Mouse (Mus musculus) adrenal gland, adult 18-20 months (tissue): ENCODE results near the gene D2hgdh. TPM values are rescaled to one million over a fixed set of nuclear protein-coding genes. Genes with fewer than 3 reads are reported as not detected.

Source experiments
- DNase-seq, 2 experiments: peaks; one replicate each; pipeline ENCODE4 v3.0.0; 2021 to 2022; ENCODE audit warnings: low spot score in 2 of 2
- long read RNA-seq, 2 experiments: library from polyadenylated mRNA; stranded (forward); transcript quantifications; one replicate each; pipeline ENCODE4 v2.0.0; 2021
- total RNA-seq, 2 experiments: library from RNA; stranded (reverse); gene quantifications; 1 replicate in 1 of 2; 2 replicates in 1 of 2; pipeline ENCODE4 v1.2.3; 2021

The D2hgdh gene
- total RNA-seq = 10 to 100 TPM; 50.8 to 68.1 TPM
- long read RNA-seq, experiment 1, transcript D2hgdh-201 (10 exons, 3,232 nt) = major isoform, 17 of 63 reads
- long read RNA-seq, experiment 1, transcript D2hgdh-202 (10 exons, 3,459 nt) = minor isoform, 7 of 63 reads
- long read RNA-seq, experiment 1, partial matches to known transcripts = 2 of 63 reads
- long read RNA-seq, experiment 1, other reads (novel, unspliced or antisense) = 37 of 63 reads
- long read RNA-seq, experiment 2, transcript D2hgdh-201 (10 exons, 3,232 nt) = major isoform, 10 of 37 reads
- long read RNA-seq, experiment 2, partial matches to known transcripts = 4 of 37 reads
- long read RNA-seq, experiment 2, other reads (novel, unspliced or antisense) = 22 of 37 reads

DNA sequence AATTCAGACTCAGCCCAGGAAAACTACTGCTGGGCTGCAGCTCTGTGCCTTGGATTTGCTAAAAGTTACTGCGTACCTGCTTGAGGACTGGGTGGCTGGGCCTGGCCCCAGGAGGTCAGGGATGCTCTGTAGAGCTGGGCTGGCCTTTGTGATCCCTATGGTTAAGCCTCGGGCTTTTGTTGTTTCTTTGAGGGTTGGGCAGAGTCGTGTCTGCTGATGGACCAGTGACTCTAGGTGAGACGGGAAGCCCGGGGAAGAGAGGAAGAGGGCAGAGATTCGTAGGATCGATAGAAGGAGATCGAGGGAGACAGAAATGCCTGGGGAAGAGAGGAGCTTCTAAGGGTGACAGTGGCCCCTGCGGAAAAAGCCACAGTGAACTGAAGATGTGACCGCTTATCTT, at the start of gene D2hgdh:
TSS of gene D2hgdh (plus strand) at position 301 of the 400 bp plus-strand sequence.
- DNase-seq = no peak

DNA sequence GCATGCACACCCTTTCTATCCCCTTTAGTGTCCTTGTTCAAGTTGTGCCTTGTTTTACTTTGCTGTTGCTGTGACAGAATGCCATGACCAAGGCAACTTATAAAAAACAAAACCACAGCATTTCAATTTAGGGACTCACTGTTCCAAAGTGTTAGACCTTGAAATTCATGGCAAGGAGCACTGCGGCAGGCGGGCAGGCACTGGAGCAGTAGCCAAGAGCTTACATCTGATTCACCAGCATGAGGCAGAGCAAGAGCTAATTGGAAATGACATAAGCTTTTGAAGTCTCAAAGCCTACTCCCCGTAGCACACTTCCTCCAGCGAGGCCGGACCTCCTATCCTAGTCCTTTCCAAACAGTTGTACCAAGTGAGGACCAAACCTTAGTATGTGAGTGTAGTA, 48.0 kb upstream of the D2hgdh start:
- no peak for DNase-seq

DNA sequence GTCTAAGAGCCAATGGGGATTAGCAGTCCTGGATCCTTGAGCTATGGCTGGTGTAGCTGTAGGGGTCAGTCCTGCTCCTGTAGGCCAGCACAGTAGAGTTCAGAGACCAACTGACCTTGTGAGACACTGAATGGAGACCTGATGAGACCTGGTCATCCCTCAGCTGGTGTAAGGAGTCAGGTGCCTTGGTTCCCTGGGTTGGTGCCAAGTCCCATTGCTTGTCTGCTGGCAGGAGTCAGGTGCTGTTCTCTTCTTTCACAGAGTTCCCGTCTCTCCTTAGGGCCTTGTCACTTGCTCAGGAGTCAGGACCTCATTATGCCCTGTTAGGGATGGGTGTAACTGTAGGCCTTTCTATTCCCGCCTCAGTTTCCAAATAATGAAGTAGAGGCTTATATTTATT, 37.8 kb upstream of the D2hgdh start:
- no peak for DNase-seq

DNA sequence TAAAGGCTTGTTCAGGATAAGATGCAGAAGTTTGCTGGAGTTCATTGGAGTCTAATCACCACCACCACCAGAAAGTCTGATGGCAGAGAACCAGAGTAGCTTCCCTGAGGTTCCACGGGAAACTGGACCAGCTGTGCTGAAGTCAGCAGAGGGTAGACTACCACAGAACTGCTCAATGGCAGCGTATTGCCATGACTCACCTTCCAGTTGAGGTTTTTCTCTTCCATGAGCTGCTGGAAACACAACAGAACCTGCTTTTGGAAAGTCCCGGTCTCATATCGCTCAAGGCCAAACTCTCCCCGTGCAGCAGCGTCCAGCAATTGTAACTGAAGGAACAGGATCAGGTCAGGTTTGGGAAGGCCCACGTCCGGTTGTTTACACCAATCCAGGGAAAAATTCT, 30.2 kb upstream of the D2hgdh start:
- no peak for DNase-seq

- peak in 1 of 2 experiments; percentile 15 for DNase-seq
Measured at GRCm38 (mm10) chr1:93795886-93796285, 28.8 kb upstream of the D2hgdh start.

GRCm38 (mm10) chr1:93800670-93801503, 23.8 kb upstream of the D2hgdh start:
- no peak for DNase-seq

DNA sequence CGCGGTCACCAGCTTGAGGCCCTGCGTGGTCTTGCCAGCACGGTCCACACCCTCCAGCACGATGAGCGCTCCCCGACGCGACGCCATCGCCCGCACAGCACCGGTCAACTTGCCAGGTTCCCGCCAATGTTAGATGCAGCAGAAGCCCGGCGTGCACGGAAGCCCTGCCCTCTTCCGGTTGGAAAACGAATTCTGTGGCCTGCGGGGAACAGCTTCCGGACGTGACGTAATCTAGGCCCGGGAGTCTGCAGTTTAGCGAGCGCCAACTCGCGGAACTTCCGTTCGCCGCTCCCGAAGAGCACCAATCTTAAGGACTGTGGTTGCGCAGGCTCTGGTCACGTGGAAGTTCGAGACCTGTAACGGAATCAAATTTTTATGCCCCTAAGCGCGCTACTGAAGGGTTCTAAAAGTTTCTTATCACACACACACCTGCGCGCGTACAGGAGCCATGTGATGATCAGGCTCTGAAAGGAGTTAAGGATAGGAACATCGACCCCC, 22.9 kb upstream of the D2hgdh start, which contains the start of gene Dtymk:
TSS of gene Dtymk (minus strand) at position 194 of the 498 bp plus-strand sequence.
- peak; percentile 80 to 82 for DNase-seq

- no peak for DNase-seq
Measured at GRCm38 (mm10) chr1:93802771-93803170, 21.9 kb upstream of the D2hgdh start.

DNA sequence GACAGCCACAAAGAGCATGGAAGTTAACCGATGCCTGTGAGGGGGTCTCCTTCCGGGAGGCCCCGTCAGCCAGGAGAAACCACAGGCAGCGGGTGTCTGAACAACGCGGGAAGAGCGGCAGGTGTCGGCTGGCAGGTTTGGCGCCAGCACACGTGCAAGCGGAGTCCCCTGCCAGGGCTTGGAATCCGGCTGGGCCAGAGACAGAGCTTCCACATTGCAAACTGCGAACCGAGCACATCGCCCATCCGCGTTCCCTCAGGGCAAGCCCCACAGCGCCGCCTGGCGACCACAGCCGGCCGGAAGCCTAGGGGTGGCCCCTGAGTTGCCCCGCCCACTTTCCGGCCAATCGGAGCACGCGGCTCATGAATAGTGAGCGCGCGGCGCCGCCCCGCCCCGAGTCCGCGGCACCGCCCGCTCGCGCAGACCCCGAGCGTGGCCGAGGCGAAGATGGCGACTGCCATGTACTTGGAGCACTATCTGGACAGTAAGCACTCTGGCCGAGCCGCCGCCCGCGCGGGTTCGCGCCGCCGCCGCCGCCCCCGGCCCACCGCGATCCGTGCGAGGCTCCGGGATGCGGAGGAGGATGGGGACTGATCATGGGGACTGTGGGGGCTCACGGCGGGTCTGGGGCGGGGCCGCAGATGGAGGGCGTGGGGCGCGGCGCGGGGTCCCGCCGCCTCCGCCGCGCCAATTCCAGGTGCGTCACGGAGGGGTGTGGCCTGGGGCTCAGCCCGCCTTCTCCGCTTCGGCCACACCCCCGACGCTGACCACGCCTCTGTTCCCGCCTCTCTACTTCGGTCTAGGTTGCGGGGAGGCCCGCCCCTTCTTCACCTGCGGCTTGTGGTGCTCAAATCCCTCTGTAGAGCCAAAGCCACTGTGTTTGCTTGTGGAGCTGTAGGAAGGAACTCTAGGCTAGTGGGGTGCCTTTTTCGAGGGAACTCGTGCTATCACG, 20.9 kb upstream of the D2hgdh start, which contains the start of gene Ing5:
TSS of gene Ing5 (plus strand) at position 410 of the 952 bp plus-strand sequence.
- DNase-seq = peak; percentile 100

DNA sequence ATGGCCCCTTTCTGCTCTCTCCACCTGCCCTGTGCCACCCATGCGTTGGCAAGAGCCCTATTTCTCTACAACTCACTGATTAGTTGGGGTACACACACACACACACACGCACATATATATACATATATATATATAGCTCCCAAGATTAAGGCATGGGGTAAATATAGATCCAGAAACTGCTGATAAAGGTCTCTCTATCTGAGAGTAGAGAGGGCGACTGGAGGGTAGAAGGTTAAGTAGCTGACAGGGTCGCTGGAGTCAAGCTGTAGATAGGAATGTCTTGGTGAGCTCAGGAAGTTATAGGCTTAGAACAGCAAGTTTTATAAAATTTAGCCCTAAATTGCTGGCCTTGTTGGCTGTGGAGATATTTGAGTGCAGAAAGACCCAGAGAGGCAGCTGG, 19.9 kb upstream of the D2hgdh start:
- DNase-seq = no peak

- DNase-seq = no peak
Measured at GRCm38 (mm10) chr1:93805221-93805951, 19.3 kb upstream of the D2hgdh start.

DNA sequence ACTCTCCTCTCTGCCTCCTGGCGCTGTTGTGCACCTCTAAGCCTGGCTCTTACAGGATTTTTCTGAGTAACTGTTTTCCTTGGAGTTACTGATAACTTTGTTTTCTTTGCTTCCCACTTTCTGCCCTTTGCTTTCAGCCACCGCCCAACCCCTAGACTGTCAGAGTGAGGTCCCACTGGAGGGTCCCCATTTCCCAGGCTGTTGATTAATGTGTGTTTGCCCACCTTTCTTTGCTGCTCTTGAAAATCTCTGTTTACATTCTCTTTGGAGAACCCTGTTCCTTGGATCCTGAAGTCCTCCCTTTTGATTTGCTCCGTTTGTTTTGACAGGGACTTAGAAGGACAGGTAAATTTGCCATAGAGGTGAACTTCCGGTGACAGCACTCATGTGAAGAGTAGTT, 15.8 kb upstream of the D2hgdh start:
- no peak for DNase-seq

DNA sequence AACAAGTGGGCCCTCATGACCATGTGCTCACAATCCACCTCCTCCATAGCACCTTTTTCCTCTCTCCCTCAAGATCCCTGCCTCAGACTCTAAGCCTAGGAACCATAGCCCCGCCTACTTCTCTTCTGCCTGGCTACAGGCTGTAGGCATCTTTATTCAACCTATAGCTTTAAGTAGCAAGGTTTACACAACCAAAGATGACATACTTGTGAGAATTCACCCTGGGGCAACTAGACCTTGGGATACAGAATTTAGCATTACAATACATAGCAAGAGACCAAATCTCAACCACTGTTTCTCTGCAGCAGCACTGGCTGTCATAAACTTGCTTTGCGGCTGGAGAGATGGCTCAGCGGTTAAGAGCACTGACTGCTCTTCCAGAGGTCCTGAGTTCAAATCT, 14.7 kb upstream of the D2hgdh start:
- DNase-seq = no peak

DNA sequence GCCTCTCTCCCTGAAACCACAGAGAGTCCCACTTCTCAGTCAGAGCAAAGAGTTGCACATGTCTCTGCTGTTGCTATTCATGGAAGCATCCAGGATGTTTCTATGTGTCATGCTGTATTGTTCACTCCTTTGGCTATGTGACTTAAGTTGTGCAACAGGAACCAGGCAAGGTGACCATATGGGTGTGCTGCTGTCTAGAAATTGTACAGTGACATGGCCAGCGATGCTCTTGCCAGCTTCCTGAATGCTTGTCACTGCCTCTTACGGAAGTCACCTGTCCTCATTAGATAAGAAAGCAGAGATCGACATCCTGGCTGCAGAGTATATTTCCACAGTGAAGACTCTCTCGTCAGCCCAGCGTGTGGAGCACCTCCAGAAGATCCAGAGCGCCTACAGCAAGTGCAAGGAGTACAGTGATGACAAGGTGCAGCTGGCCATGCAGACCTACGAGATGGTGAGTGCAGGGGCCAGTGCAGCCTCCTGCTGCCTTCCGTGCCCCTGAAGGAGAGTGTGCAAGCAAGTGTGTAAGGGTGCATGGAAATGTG, 13.1 kb upstream of the D2hgdh start:
- no peak for DNase-seq

DNA sequence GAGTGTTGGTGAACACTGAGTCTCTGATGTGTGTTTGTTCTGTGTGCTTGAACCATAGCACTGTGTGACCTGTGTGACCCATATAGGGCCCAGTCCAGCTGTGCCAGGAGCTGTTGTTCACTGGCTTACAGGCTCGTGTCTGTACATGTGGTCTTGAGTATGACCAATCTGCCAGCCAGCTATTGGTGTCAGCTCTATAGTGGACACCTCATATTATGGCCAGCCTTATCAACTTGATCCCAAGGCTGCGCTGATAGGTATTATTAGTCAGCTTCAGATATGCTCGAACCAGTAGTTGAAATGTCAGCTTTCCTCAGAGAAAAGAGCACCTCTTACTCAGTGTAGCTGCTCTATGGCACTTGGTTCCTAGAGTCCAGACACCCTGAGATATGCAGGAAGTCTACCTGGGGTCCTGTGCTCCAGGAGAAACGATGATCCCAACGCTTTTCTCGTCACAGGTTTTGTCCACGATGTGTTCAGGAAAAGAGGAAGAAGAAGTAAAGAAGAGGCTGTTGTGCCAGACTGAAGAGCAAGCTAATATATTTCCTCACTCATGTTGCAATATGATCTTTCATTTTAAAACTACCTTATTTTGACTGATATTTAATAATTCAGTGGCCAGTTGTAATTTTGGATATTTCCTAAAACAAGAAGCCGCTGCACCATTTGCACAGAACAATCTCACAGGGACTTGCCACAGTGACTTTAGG, 6.7 kb upstream of the D2hgdh start:
- DNase-seq = no peak

DNA sequence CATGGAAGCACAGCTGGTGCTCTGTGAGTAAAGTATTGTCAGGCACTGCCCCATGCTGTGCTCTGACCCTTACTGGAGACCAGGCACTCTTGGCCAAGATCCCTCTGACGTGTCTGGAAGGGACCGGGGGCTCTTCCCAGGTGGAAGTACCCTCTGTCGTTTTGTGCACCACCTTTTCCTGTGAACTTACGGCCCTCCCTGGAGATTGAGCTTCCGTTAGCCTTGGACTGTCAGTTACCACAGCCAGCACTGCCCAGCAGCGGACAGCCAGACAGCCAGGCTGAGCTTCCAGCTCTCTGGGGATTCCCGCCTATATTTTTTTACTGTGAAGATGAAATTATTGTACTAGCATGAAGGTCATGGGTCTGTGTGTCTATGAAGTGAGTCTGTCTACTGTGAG, 6.0 kb upstream of the D2hgdh start:
- no peak for DNase-seq

GRCm38 (mm10) chr1:93823796-93824495, 763 bp upstream of the D2hgdh start:
- peak in 1 of 2 experiments; percentile 17 for DNase-seq

GRCm38 (mm10) chr1:93825105-93825674, 481 bp downstream of the D2hgdh start:
- DNase-seq = peak; percentile 87 to 92
